Mouse (Mus musculus): ENCODE results near the gene Pomt2.
A peak's percentile ranks its signal among the peaks of the same experiment; 100 is the strongest.
"Not testable (repeated sequence)": the region's sequence is repeated elsewhere in the genome, so short reads cannot be mapped to it uniquely, and the experiment has no call there.

Gene Pomt2

GRCm38 (mm10) chr12:87147395-87148089, at the start of gene Pomt2:
Gene Pomt2, minus strand, starts transcription at chr12:87147968.
- peak; percentile 95 for DNase-seq (ENCODE audit: low spot score)

DNA sequence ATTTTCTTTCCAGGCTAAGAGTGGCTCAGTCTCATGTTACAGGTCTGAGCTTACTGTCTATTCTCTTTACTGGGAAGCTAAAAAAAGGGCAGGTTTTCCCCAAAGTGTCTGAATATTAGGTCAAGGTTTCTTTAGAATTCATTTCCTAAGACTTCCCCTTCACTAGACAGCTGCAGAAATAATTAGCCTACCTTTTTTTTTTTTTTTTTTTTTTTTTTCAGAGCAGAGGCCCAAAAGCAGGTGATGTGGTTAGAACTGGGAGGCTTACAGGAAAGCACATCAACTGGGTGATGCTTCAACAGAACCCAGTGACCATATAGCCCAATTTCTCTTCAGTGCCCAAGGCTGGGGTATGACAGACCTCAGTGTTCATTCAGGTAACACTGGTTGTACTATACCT, 48.5 kb upstream of the Pomt2 start:
- DNase-seq (ENCODE audit: low spot score): no peak

GRCm38 (mm10) chr12:87195069-87195468, 47.3 kb upstream of the Pomt2 start:
- no peak for DNase-seq (ENCODE audit: low spot score)

GRCm38 (mm10) chr12:87193008-87193407, 45.2 kb upstream of the Pomt2 start:
- no peak for DNase-seq (ENCODE audit: low spot score)

GRCm38 (mm10) chr12:87177631-87178030, 29.9 kb upstream of the Pomt2 start:
- DNase-seq (ENCODE audit: low spot score): no peak

GRCm38 (mm10) chr12:87175194-87175946, 27.6 kb upstream of the Pomt2 start:
- DNase-seq (ENCODE audit: low spot score): peak; percentile 28

DNA sequence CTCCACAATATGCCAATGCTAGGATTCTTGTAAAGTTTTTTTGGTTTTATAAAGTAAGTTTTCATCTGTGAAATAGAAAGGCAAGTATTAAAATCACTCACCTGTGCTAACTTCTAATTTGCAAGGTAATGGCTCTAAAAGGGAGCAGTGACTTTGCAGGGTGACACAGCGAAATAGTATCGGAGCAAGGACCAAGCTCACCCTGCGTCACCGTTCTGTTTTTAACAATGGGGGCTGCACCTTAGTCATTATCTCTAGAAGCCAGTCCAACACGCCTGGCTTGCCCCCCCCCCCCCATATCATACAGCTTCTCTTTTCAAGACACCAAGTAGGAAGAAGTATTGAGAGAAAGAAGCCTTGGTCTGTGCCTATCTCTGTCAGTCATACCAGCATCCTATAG, 13.0 kb upstream of the Pomt2 start:
- no peak for DNase-seq (ENCODE audit: low spot score)

GRCm38 (mm10) chr12:87160310-87160709, 12.5 kb upstream of the Pomt2 start:
- no peak for DNase-seq (ENCODE audit: low spot score)

DNA sequence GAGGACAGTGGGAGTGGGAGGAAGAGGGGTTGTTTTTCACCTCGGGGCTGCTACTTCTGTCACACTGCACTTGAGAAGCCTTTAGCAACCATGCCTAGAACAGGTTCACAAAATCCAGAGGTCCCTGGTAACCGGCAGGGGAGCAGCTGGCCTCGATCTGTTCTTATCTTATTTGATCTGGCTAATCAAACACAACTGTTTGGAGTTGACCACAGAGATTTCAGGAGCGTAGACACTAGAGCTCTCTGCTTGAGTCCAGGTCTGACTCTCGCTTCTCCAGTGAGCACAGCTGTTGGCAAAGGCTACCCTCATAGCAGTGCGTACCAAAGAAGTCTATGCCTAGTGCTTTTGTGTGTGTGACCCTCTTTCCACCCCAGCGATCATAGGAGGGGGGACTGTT, 10.3 kb upstream of the Pomt2 start:
- no peak for DNase-seq (ENCODE audit: low spot score)

DNA sequence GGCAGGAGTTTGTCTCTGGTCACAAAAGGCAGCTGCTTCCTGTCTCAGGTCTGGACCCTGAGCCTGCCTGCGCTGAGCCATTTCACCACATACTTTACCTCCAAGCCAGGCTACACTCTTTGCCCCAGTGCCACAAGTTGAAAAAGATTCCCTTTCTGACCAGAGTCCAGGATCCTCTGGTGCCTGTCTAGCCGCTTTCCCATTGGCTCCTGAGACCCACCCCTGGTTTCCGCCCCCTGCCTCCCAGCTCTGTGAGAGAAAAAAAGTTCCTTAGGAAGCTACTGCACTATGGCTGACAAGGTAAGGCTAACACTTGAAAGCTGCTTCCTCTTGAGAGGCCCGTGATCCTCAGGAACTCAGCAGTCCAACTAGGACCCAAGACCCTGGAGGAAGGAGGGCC, 9.6 kb upstream of the Pomt2 start:
- no peak for DNase-seq (ENCODE audit: low spot score)

DNA sequence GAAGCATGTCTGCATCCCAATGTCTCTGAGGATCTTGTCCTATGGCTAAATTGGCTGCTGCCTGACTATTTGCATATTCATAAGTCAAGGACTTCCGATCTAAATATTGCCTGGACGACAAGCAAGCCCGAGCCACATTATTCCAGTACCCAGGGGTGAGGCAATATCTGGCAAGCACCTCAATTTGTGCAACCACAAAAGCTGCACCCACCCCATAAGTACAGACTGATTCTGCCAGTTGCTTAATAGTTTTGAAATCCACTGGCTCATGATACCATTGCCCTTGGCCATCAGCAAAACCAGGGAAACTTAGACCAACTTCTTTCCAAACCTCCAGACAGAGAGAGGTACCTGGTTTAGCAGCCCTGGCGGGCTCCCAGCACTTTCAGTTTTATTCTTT, 6.7 kb upstream of the Pomt2 start:
- not testable (repeated sequence) for DNase-seq (ENCODE audit: low spot score)

- no peak for DNase-seq (ENCODE audit: low spot score)
Measured at GRCm38 (mm10) chr12:87149471-87149870, 1.7 kb upstream of the Pomt2 start.

- no peak for DNase-seq (ENCODE audit: low spot score)
Measured at GRCm38 (mm10) chr12:87148136-87148535, 368 bp upstream of the Pomt2 start.

DNA sequence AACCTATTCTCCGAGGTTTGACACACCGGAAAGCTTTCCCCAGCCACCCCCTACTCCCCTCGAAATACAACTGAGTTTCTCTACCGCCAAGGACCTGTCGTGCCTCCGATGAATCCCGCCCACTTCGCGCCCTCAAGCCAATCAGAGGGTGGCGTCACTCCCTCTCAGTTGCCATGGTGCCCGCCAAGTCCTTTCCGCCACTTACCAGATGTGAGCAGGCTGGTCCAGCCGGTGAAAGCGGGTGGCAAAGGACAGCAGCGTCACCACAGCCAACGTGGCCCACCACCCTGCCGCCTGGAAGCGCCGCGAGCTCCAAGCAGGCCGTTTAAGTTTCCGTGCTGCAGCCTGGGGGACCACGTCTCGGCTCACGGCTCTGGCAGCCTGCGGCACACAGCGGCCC, 802 bp downstream of the Pomt2 start, which contains the start of gene Gstz1:
Gene Gstz1, plus strand, starts transcription at position 200 of the 400 bp plus-strand sequence.
- DNase-seq (ENCODE audit: low spot score): peak; percentile 95

GRCm38 (mm10) chr12:87142156-87142555, 5.6 kb downstream of the Pomt2 start:
- DNase-seq (ENCODE audit: low spot score): no peak

DNA sequence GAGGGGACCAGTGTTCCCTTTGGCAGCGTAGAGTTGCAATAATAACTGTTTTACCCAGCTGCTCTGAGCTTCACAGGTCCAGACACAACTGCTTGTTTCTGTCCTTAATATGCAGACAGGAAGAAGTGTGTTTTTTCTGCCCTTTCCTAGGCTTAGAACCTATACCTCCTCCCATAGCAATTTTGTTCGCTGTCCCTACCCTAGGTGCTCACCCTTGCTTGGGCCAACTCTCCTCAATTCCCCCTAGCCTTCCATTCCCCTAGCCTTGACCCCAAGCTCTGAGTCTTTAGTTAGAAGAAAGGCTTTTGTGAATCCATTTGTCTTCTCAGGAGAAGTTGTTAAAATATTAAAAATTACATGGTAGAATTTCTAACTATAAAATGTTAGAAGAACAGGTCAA, 9.0 kb downstream of the Pomt2 start:
- no peak for DNase-seq (ENCODE audit: low spot score)

DNA sequence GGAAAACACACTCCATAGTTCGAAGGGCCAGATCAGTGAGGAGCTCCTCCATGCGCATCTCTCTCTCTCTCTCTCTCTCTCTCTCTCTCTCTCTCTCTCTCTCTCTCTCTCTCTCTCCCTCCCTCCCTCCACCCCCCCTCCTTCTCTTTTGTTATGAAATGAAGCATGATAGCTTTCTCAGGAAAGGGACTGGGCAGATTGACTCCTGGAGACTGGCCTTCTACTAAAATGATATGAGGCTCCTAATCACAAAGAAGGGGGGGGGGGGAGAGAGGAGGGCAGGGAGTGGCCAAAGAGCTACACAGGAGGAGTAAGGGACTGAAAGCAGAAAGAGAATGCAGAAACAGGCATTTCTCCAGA, 9.4 kb downstream of the Pomt2 start:
- DNase-seq (ENCODE audit: low spot score): peak; percentile 35

DNA sequence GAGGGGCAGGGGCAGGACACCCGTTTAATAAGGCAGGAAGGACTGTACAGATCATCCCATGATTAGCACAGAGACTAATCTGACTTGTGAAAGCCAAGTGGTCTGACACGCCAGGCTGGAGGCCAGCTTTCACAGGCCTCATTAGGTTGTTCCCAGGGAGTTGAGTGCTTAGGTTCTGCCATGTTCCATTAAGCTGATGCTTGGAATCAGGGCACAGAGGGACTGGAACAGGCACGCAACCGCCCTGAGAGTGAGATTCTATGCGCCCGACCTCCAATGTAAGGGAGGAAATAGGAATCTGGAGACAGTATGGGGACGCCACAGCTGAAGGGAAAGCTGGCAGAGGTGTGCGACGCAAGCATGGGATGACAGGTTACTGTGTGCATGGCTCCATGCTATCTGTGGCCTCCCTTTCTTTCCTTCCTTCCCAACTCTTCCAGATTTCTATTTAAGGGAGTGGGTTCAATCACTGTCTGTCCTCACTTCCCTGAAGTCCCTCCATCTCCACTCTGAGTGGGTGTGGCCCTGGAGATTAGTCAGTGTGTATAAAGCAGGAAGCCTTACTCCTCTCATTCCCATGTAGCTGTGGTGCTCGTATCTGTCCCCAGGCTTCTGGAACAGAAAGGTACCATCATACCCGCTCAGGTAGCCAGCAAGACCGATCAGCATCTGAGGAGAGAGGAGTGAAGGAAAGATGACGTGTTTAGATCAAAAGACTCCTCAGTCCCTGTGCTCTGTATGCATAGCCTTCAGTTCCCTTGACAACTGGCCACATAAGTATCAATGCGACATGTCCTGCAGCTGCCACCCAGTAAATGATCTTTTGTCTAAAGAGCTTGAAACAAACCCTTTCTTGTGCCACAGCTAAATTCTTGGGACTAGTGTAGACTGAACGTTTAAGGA, 10.1 kb downstream of the Pomt2 start:
- DNase-seq (ENCODE audit: low spot score): no peak

DNA sequence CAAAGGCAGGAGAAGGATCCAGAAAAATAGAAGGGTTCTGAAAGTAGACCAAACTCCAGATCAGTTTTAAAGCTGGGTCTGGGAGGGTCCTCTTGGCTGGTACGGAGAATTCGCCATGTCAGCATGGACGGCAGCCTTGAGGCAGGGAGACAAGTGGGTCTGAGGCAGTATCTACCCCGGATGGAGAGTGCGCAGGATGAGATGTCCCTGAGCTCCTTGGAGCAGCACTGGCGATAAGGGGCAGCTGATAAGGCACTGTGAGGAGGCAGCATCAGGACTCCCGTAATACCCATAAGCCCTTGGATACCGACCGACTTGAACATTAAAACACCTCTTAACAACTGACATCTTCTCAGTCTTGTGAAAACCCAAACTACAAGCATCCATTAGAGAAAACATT, 15.0 kb downstream of the Pomt2 start:
- DNase-seq (ENCODE audit: low spot score): no peak

DNA sequence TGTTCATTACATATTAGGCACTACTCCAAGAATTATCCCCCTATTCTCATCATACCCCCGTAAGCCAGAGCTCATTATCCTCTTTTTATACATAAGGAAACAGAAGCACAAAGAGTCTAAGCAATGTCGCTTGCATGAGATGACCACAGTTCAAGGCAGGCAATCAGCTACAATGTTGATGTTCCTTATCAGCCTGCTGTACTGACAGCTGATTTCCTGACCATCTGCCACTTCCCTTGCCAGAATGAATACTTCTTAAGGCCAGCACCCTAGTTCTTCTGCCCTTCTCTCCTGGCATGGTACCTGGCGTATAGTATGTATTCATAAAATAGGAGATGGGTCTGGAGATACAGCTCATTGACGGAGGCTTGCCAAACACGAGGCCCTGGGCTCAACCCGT, 15.6 kb downstream of the Pomt2 start:
- no peak for DNase-seq (ENCODE audit: low spot score)

GRCm38 (mm10) chr12:87131619-87132018, 16.1 kb downstream of the Pomt2 start:
- peak; percentile 55 for DNase-seq (ENCODE audit: low spot score)

DNA sequence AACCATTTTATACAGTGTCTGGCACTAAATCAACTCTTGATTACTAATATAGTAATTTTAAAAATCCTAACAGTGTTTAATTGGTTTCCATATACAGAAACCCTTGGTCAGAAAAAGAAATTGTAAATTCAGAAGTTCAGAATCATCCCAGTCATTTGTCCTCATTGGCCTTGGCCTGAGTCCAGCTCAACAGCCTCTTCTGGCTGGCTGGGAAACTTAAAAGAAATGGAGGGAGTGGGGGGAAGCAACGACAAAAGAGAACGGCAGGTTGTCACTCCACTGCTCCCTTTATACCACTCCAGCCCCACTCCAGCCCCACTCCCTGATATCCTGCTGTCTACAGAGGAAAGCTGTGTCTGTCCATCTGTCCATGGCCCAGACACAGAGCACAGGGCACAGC, 16.6 kb downstream of the Pomt2 start:
- no peak for DNase-seq (ENCODE audit: low spot score)

- DNase-seq (ENCODE audit: low spot score): no peak
Measured at GRCm38 (mm10) chr12:87130224-87130623, 17.5 kb downstream of the Pomt2 start.
